Mouse (Mus musculus) ES-Bruce4 (cell line): ENCODE results near the gene Gdap1l1. TPM values are rescaled to one million over a fixed set of nuclear protein-coding genes. Genes with fewer than 3 reads are reported as not detected.
A peak's percentile ranks its signal among the peaks of the same experiment; 100 is the strongest.

Experiments
- H3K27ac ChIP-seq: 2 replicates; pipeline ENCODE4 v1.5.1; 2012; ENCODE audit warnings: low read length, inconsistent platforms; ENCODE audit not compliant: insufficient read depth
- H3K27me3 ChIP-seq: 2 replicates; pipeline ENCODE4 v1.6.1; 2012; ENCODE audit warnings: mild to moderate bottlenecking, low read length, inconsistent platforms; ENCODE audit not compliant: control insufficient read depth, poor library complexity, insufficient read depth, severe bottlenecking
- H3K36me3 ChIP-seq: 2 replicates; pipeline ENCODE4 v1.6.1; 2012; ENCODE audit warnings: inconsistent platforms, mild to moderate bottlenecking, low read length, moderate library complexity; ENCODE audit not compliant: control insufficient read depth, poor library complexity, insufficient read depth, severe bottlenecking
- H3K4me1 ChIP-seq: one replicate; pipeline ENCODE4 v1.8.1; 2011; ENCODE audit warnings: low read length; ENCODE audit not compliant: control insufficient read depth, insufficient read depth
- H3K4me3 ChIP-seq: 2 replicates; pipeline ENCODE4 v1.5.1; 2011; ENCODE audit warnings: low read depth, mild to moderate bottlenecking, low read length
- H3K9ac ChIP-seq: 2 replicates; pipeline ENCODE4 v1.6.1; 2012; ENCODE audit warnings: low read depth, mild to moderate bottlenecking, inconsistent platforms; ENCODE audit not compliant: poor library complexity, severe bottlenecking
- H3K9me3 ChIP-seq: replicated peaks from 2 replicates; pipeline ENCODE4 v1.6.1; 2012; ENCODE audit warnings: mild to moderate bottlenecking, low read length, inconsistent platforms; ENCODE audit not compliant: control insufficient read depth, poor library complexity, insufficient read depth, severe bottlenecking
- CTCF ChIP-seq: IDR thresholded peaks from one replicate; pipeline ENCODE4 v1.8.1; 2011; ENCODE audit warnings: low read depth, low read length
- EP300 ChIP-seq: IDR thresholded peaks from 2 replicates; pipeline ENCODE4 v1.6.1; 2011; ENCODE audit warnings: low read depth, low read length; ENCODE audit not compliant: insufficient read depth
- POLR2A ChIP-seq: IDR thresholded peaks from one replicate; pipeline ENCODE4 v1.8.1; 2011; ENCODE audit warnings: low read length; ENCODE audit not compliant: insufficient read depth
- polyA plus RNA-seq: library from polyadenylated mRNA; stranded (reverse); fragments of >200 nt; gene quantifications from 2 replicates; pipeline ENCODE4 v1.2.4, GENCODE M21; 2011; ENCODE audit warnings: low read depth; ENCODE audit not compliant: missing spikeins, insufficient read depth, insufficient read length

Gdap1l1 gene
- polyA plus RNA-seq, 1 experiment, result 2.7 TPM

GRCm38 (mm10) chr2:163431289-163431688 is 7.0 kb upstream of the Gdap1l1 start:
- no peaks in the 10 kb centered on the region for H3K27me3 ChIP-seq
- no peak overlapping the region for H3K27ac ChIP-seq
- H3K4me1 ChIP-seq, result peaks cover 7% of the 10 kb centered on the region
- TF ChIP-seq POLR2A, result no peak
- no peak for TF ChIP-seq CTCF
- TF ChIP-seq EP300, result no peak
- no peak overlapping the region for H3K4me3 ChIP-seq
- H3K36me3 ChIP-seq, result no peaks in the 10 kb centered on the region
- H3K9me3 ChIP-seq, result no peaks in the 10 kb centered on the region
- no peak overlapping the region for H3K9ac ChIP-seq

GRCm38 (mm10) chr2:163433971-163434370 is 4.3 kb upstream of the Gdap1l1 start:
- H3K4me3 ChIP-seq, result no peak overlapping the region
- TF ChIP-seq POLR2A (no peak), EP300 (peak; percentile 87)
- peaks cover 4% of the 10 kb centered on the region for H3K4me1 ChIP-seq
- no peak overlapping the region for H3K9ac ChIP-seq
- H3K27ac ChIP-seq, result no peak overlapping the region
- H3K36me3 ChIP-seq, result no peaks in the 10 kb centered on the region
- H3K27me3 ChIP-seq, result no peaks in the 10 kb centered on the region
- no peaks in the 10 kb centered on the region for H3K9me3 ChIP-seq

- Histone ChIP-seq H3K4me3 (no peak overlapping the region; the same call in 1 of the 2 replicates), H3K27me3 (no peaks in the 10 kb centered on the region), H3K36me3 (no peaks in the 10 kb centered on the region), H3K9me3 (no peaks in the 10 kb centered on the region), H3K9ac (no peak overlapping the region), H3K27ac (no peak overlapping the region), H3K4me1 (peaks cover 3% of the 10 kb centered on the region)
- TF ChIP-seq POLR2A, result no peak
- no peak for TF ChIP-seq EP300
- no peak for TF ChIP-seq CTCF
These were observed 476 bp upstream of the Gdap1l1 start for GRCm38 (mm10) chr2:163437800-163438199.

GRCm38 (mm10) chr2:163438619-163439451 is 559 bp downstream of the Gdap1l1 start:
- H3K27ac ChIP-seq, result no peak overlapping the region
- TF ChIP-seq EP300 (no peak), CTCF (no peak), POLR2A (no peak)
- no peaks in the 10 kb centered on the region for H3K9me3 ChIP-seq
- H3K27me3 ChIP-seq, result no peaks in the 10 kb centered on the region
- no peaks in the 10 kb centered on the region for H3K36me3 ChIP-seq
- H3K4me1 ChIP-seq, result no peaks in the 10 kb centered on the region
- H3K4me3 ChIP-seq, result peak overlapping the region; percentile 54
- H3K9ac ChIP-seq, result no peak overlapping the region

- H3K9me3 ChIP-seq, result no peaks in the 10 kb centered on the region
- TF ChIP-seq POLR2A, result no peak
- no peak for TF ChIP-seq EP300
- no peak for TF ChIP-seq CTCF
- H3K4me3 ChIP-seq, result no peak overlapping the region
- no peaks in the 10 kb centered on the region for H3K36me3 ChIP-seq
- H3K4me1 ChIP-seq, result no peaks in the 10 kb centered on the region
- H3K9ac ChIP-seq, result no peak overlapping the region
- H3K27ac ChIP-seq, result no peak overlapping the region
- H3K27me3 ChIP-seq, result no peaks in the 10 kb centered on the region
These were observed 1.2 kb downstream of the Gdap1l1 start for GRCm38 (mm10) chr2:163439488-163439887.

GRCm38 (mm10) chr2:163443543-163443942 is 5.3 kb downstream of the Gdap1l1 start:
- Histone ChIP-seq H3K36me3 (no peaks in the 10 kb centered on the region), H3K9ac (no peak overlapping the region), H3K27me3 (no peaks in the 10 kb centered on the region), H3K4me3 (no peak overlapping the region), H3K27ac (no peak overlapping the region), H3K9me3 (no peaks in the 10 kb centered on the region), H3K4me1 (no peaks in the 10 kb centered on the region)
- TF ChIP-seq CTCF (no peak), EP300 (no peak), POLR2A (no peak)
